Mouse (Mus musculus) kidney, postnatal 0 days (tissue): ENCODE results near the gene Egfl8. TPM values are rescaled to one million over a fixed set of nuclear protein-coding genes. Genes with fewer than 3 reads are reported as not detected.

ENCODE experiments used
- ATAC-seq: fragments of 200-750 bp; cut with Nextera tagmentation; replicated peaks from 2 replicates; pipeline ENCODE4 v1.8.0; 2017; ENCODE audit warnings: low read depth, moderate number of reproducible peaks, moderate TSS enrichment, moderate library complexity; ENCODE audit not compliant: low FRiP score
- DNase-seq: peaks from one replicate; pipeline ENCODE4 v3.0.0-alpha.2; 2016; ENCODE audit warnings: low spot score
- H3K27ac ChIP-seq: fragments of 300-500 bp; sonication (generic); 2 replicates; pipeline ENCODE4 v1.5.1; 2014; ENCODE audit warnings: mild to moderate bottlenecking
- H3K27me3 ChIP-seq: fragments of 300-500 bp; sonication (generic); 2 replicates; pipeline ENCODE4 v1.6.1; 2014; ENCODE audit warnings: low read length, mixed read lengths; ENCODE audit not compliant: insufficient read depth
- H3K36me3 ChIP-seq: fragments of 300-500 bp; sonication (generic); 2 replicates; pipeline ENCODE4 v1.6.1; 2014; ENCODE audit warnings: low read length, mixed read lengths; ENCODE audit not compliant: insufficient read depth
- H3K4me1 ChIP-seq: fragments of 300-500 bp; sonication (generic); replicated peaks from 2 replicates; pipeline ENCODE4 v1.6.1; 2014; ENCODE audit warnings: antibody characterized with exemption, low read length, mixed read lengths; ENCODE audit not compliant: insufficient read depth
- H3K4me2 ChIP-seq: fragments of 300-500 bp; sonication (generic); 2 replicates; pipeline ENCODE4 v1.6.1; 2014; ENCODE audit warnings: mild to moderate bottlenecking, low read length, moderate library complexity, mixed read lengths
- H3K4me3 ChIP-seq: fragments of 300-500 bp; sonication (generic); replicated peaks from 2 replicates; pipeline ENCODE4 v1.5.1; 2014; ENCODE audit warnings: low read depth, low read length
- H3K9ac ChIP-seq: fragments of 300-500 bp; sonication (generic); 2 replicates; pipeline ENCODE4 v1.6.1; 2014; ENCODE audit warnings: low read depth, low read length
- H3K9me3 ChIP-seq: fragments of 300-500 bp; sonication (generic); replicated peaks from 2 replicates; pipeline ENCODE4 v1.6.1; 2016; ENCODE audit warnings: low read length, inconsistent platforms, mixed read lengths
- CTCF ChIP-seq: IDR thresholded peaks from 2 replicates; pipeline ENCODE4 v1.5.1; 2016; ENCODE audit warnings: antibody characterized with exemption, low read depth, mild to moderate bottlenecking, moderate library complexity
- WGBS: fragments of 180-500 bp; shearing (Covaris S2); extraction: QIAGEN DNeasy Blood & Tissue Kit; methylation state at CpG from one replicate; pipeline ENCODE4 v1.1.7; 2014; 5-methylcytosine and 5-hydroxymethylcytosine counted together
- polyA plus RNA-seq: library from polyadenylated mRNA; unstranded; fragments of >200 nt; fragmentation: Nextera tagmentation; extraction: Ambion mirVana; gene quantifications from 2 replicates; pipeline ENCODE4 v1.2.1, GENCODE M21; 2015

Egfl8 gene
- polyA plus RNA-seq, 1 experiment from 2014 or later = 5.9 TPM

GRCm38 (mm10) chr17:34583397-34583796 is 32.4 kb downstream of the Egfl8 start:
- H3K4me1 ChIP-seq = peaks cover 9% of the 10 kb centered on the region
- TF ChIP-seq CTCF = no peak
- H3K4me3 ChIP-seq = no peak overlapping the region
- no peak for ATAC-seq
- no peaks in the 10 kb centered on the region for H3K9me3 ChIP-seq
- no peaks in the 10 kb centered on the region for H3K36me3 ChIP-seq
- no peak overlapping the region for H3K4me2 ChIP-seq
- no peak overlapping the region for H3K27ac ChIP-seq
- no peak overlapping the region for H3K9ac ChIP-seq
- no peaks in the 10 kb centered on the region for H3K27me3 ChIP-seq
- DNase-seq = no peak
- 60% methylated on average over 7 of the region's 7 CpGs for WGBS

GRCm38 (mm10) chr17:34582528-34582927 is 33.2 kb downstream of the Egfl8 start:
- Histone ChIP-seq H3K9ac (no peak overlapping the region), H3K4me1 (peaks cover 4% of the 10 kb centered on the region), H3K4me2 (no peak overlapping the region), H3K27ac (no peak overlapping the region), H3K9me3 (no peaks in the 10 kb centered on the region), H3K36me3 (no peaks in the 10 kb centered on the region), H3K27me3 (no peaks in the 10 kb centered on the region), H3K4me3 (no peak overlapping the region)
- 82% methylated on average over 12 of the region's 12 CpGs for WGBS
- DNase-seq = no peak
- no peak for ATAC-seq
- no peak for TF ChIP-seq CTCF

- ATAC-seq = no peak
- TF ChIP-seq CTCF = no peak
- no peak overlapping the region for H3K9ac ChIP-seq
- H3K27me3 ChIP-seq = no peaks in the 10 kb centered on the region
- H3K4me2 ChIP-seq = no peak overlapping the region
- DNase-seq = no peak
- no peaks in the 10 kb centered on the region for H3K9me3 ChIP-seq
- H3K4me3 ChIP-seq = no peak overlapping the region
- no peaks in the 10 kb centered on the region for H3K4me1 ChIP-seq
- H3K36me3 ChIP-seq = no peaks in the 10 kb centered on the region
- no peak overlapping the region for H3K27ac ChIP-seq
- 90% methylated on average over 3 of the region's 3 CpGs for WGBS
These were observed 37.7 kb downstream of the Egfl8 start for GRCm38 (mm10) chr17:34578070-34578469.

- no peak for ATAC-seq
- Histone ChIP-seq H3K4me1 (no peaks in the 10 kb centered on the region), H3K9me3 (no peaks in the 10 kb centered on the region), H3K36me3 (no peaks in the 10 kb centered on the region), H3K27me3 (no peaks in the 10 kb centered on the region), H3K4me3 (no peak overlapping the region), H3K9ac (no peak overlapping the region), H3K27ac (no peak overlapping the region), H3K4me2 (no peak overlapping the region)
- DNase-seq = no peak
- 62% methylated on average over 5 of the region's 5 CpGs for WGBS
- no peak for TF ChIP-seq CTCF
These were observed 39.2 kb downstream of the Egfl8 start for GRCm38 (mm10) chr17:34576577-34576976.

GRCm38 (mm10) chr17:34572361-34572760 is 43.4 kb downstream of the Egfl8 start:
- no peak for DNase-seq
- Histone ChIP-seq H3K36me3 (no peaks in the 10 kb centered on the region), H3K4me1 (no peaks in the 10 kb centered on the region), H3K9ac (no peak overlapping the region), H3K4me2 (no peak overlapping the region), H3K4me3 (no peak overlapping the region), H3K27me3 (no peaks in the 10 kb centered on the region), H3K9me3 (no peaks in the 10 kb centered on the region), H3K27ac (no peak overlapping the region)
- WGBS = 29% methylated on average over 15 of the region's 15 CpGs
- ATAC-seq = no peak
- TF ChIP-seq CTCF = no peak

GRCm38 (mm10) chr17:34571875-34572274 is 43.9 kb downstream of the Egfl8 start:
- Histone ChIP-seq H3K27ac (no peak overlapping the region), H3K9ac (no peak overlapping the region), H3K27me3 (no peaks in the 10 kb centered on the region), H3K4me3 (no peak overlapping the region), H3K9me3 (no peaks in the 10 kb centered on the region), H3K4me2 (no peak overlapping the region), H3K36me3 (no peaks in the 10 kb centered on the region), H3K4me1 (no peaks in the 10 kb centered on the region)
- whole genome bisulfite sequencing = 22% methylated on average over 5 of the region's 5 CpGs
- peak; percentile 71 for TF ChIP-seq CTCF
- DNase-seq = peak; percentile 22
- ATAC-seq = no peak

GRCm38 (mm10) chr17:34569919-34570318 is 45.9 kb downstream of the Egfl8 start:
- ATAC-seq (no peak), DNase-seq (no peak)
- Histone ChIP-seq H3K9ac (0 out of 2 replicates have a peak overlapping the region, but pooled peaks have one; percentile 8), H3K4me3 (no peak overlapping the region), H3K27me3 (no peaks in the 10 kb centered on the region), H3K9me3 (no peaks in the 10 kb centered on the region), H3K27ac (no peak overlapping the region), H3K4me1 (peaks cover 6% of the 10 kb centered on the region), H3K4me2 (no peak overlapping the region), H3K36me3 (no peaks in the 10 kb centered on the region)
- TF ChIP-seq CTCF = no peak
- 71% methylated on average over 4 of the region's 4 CpGs for WGBS
